Comparison of ENCODE assay signal across 19 mouse cellular contexts in genomic region chr10:26249426-26250165, GRCm38 (mm10). TPM values are rescaled to one million over a fixed set of nuclear protein-coding genes. Genes with fewer than 3 reads are reported as not detected.
DNase-seq lines count a peak whose midpoint lies in the region; ATAC-seq lines count a peak whose summit lies in the region.
"Had no signal": no experiment of that assay in that cellular context is flagged by ENCODE, and none has a peak within 500 bp of the region (broad histone marks: within the 10 kb centered on the region; RNA-seq: fewer than 3 reads in every experiment).

No protein-coding gene starts in this region.

- no peaks in the 10 kb centered on the region for H3K4me1 ChIP-seq in hindbrain, embryonic 14.5 days (replicated peaks; ENCODE audit: control insufficient read depth, insufficient read depth, low read length)
- H3K4me1 ChIP-seq: forebrain, embryonic 13.5 days; liver, embryonic 15.5 days; midbrain, embryonic 15.5 days; neural tube, embryonic 13.5 days had no signal

- no peak overlapping the region for H3K9ac ChIP-seq in hindbrain, embryonic 14.5 days
- H3K9ac ChIP-seq: forebrain, embryonic 13.5 days; liver, embryonic 15.5 days; midbrain, embryonic 15.5 days; neural tube, embryonic 13.5 days had no signal

- DNase-seq in MN1 (ENCODE audit: low spot score) = peak; percentile 23
- peak; percentile 93 for DNase-seq in brain, adult 2 months (ENCODE audit: low read depth, low spot score)
- DNase-seq in layer of hippocampus, adult 8-10 months (ENCODE audit: low spot score in 2 of 2) = peak; percentile 24 to 30
- DNase-seq in left cerebral cortex, postnatal 36 days (ENCODE audit: low spot score in 2 of 2) = peak; percentile 58 to 59
- DNase-seq in yolk sac, embryonic 10.5 days (ENCODE audit: low spot score) = no peak
- DNase-seq in hindbrain, embryonic 14.5 days (ENCODE audit: low spot score) = no peak
- DNase-seq in heart, postnatal 10 days = no peak
- DNase-seq: adrenal gland, postnatal 10 days; cerebellum, postnatal 14 days; heart, adult 2 months; heart, postnatal 36 days; kidney, postnatal 36 days had no signal

- no peak overlapping the region for H3K27ac ChIP-seq in hindbrain, embryonic 14.5 days
- H3K27ac ChIP-seq: forebrain, embryonic 13.5 days; heart, adult 2 months; liver, embryonic 15.5 days; macrophage; midbrain, embryonic 15.5 days; neural tube, embryonic 13.5 days had no signal

- 90% methylated on average over 7 of the region's 7 CpGs for WGBS in hindbrain, embryonic 14.5 days

- intact Hi-C loops in left cerebral cortex, postnatal 36 days (cut with DNase I) = loop anchor here (5.0 kb wide), 1 partner anchor 87 kb away; no protein-coding TSS in a partner anchor
- intact Hi-C loops in heart, postnatal 10 days (cut with DNase I) = no loop called here

- H3K9me3 ChIP-seq in hindbrain, embryonic 14.5 days (ENCODE audit: control insufficient read depth, low read length) = no peaks in the 10 kb centered on the region
- H3K9me3 ChIP-seq: forebrain, embryonic 13.5 days; liver, embryonic 15.5 days; midbrain, embryonic 15.5 days; neural tube, embryonic 13.5 days had no signal

- no peaks in the 10 kb centered on the region for H3K27me3 ChIP-seq in hindbrain, embryonic 14.5 days (ENCODE audit: control insufficient read depth, insufficient read depth, low read length)
- H3K27me3 ChIP-seq: CH12.LX; forebrain, embryonic 13.5 days; liver, embryonic 15.5 days; midbrain, embryonic 15.5 days; neural tube, embryonic 13.5 days had no signal

- H3K4me2 ChIP-seq in hindbrain, embryonic 14.5 days (replicated peaks) = no peak overlapping the region
- H3K4me2 ChIP-seq: forebrain, embryonic 13.5 days; liver, embryonic 15.5 days; midbrain, embryonic 15.5 days; neural tube, embryonic 13.5 days had no signal

- no peak for ATAC-seq in hindbrain, embryonic 14.5 days (ENCODE audit: low FRiP score)
- ATAC-seq: forebrain, embryonic 13.5 days; midbrain, embryonic 15.5 days had no signal

- H3K36me3 ChIP-seq in hindbrain, embryonic 14.5 days (replicated peaks; ENCODE audit: control insufficient read depth, insufficient read depth) = no peaks in the 10 kb centered on the region
- H3K36me3 ChIP-seq: liver, embryonic 15.5 days; midbrain, embryonic 15.5 days; neural tube, embryonic 13.5 days had no signal

- H3K4me3 ChIP-seq in hindbrain, embryonic 14.5 days (replicated peaks; ENCODE audit: low read length) = no peak overlapping the region
- H3K4me3 ChIP-seq: forebrain, embryonic 13.5 days; heart, adult 2 months; liver, embryonic 15.5 days; midbrain, embryonic 15.5 days; neural tube, embryonic 13.5 days had no signal

RNA-seq across cellular contexts. Expression of gene Samd3, which starts 20.1 kb away (rescaled TPM):
- total RNA-seq in layer of hippocampus, adult 8-10 months (2022) = not detected
- total RNA-seq in left cerebral cortex, postnatal 36 days (2021) = 1 to 10 TPM; 3.3 to 3.9 TPM
- 0.29 and 0.35 TPM in 2 replicates for polyA plus RNA-seq in hindbrain, embryonic 14.5 days (2014; fragmentation: Nextera tagmentation; extraction: Ambion mirVana)
- not detected for total RNA-seq in heart, postnatal 10 days (2021)
- total RNA-seq: adrenal gland, postnatal 10 days; CH12.LX; heart, adult 2 months; heart, postnatal 36 days had no signal
- polyA plus RNA-seq: intestine, embryonic 14.5 days; liver, embryonic 15.5 days; macrophage; neural tube, embryonic 13.5 days had no signal

Comparison
In these comparisons a context has a peak if more than half of its experiments do, and no peak if none do; other contexts are left out.
1. DNase-seq: peak in MN1 (single experiment), brain, adult 2 months (single experiment), layer of hippocampus, adult 8-10 months (2 of 2) and left cerebral cortex, postnatal 36 days (2 of 2); none in yolk sac, embryonic 10.5 days (single experiment), hindbrain, embryonic 14.5 days (single experiment) and heart, postnatal 10 days (0 of 2).
2. RNA of gene Samd3, which starts 20.1 kb away (total RNA-seq): 3.3 to 3.9 TPM in left cerebral cortex, postnatal 36 days; not detected in layer of hippocampus, adult 8-10 months and not detected in heart, postnatal 10 days; every median in the first group is over 4 times any median in the second.